Mouse (Mus musculus) midbrain, embryonic 15.5 days (tissue): ENCODE results near the gene Ap5m1. TPM values are rescaled to one million over a fixed set of nuclear protein-coding genes. Genes with fewer than 3 reads are reported as not detected.

Experiments used
- ATAC-seq: fragments of 200-750 bp; cut with Nextera tagmentation; replicated peaks from 2 replicates; pipeline ENCODE4 v1.8.0; 2017; ENCODE audit warnings: moderate TSS enrichment
- H3K27ac ChIP-seq: fragments of 300-500 bp; sonication (generic); 2 replicates; pipeline ENCODE4 v1.5.1; 2015; ENCODE audit warnings: mild to moderate bottlenecking, inconsistent platforms
- H3K27me3 ChIP-seq: fragments of 300-500 bp; sonication (generic); replicated peaks from 2 replicates; pipeline ENCODE4 v1.6.1; 2015; ENCODE audit warnings: inconsistent platforms
- H3K36me3 ChIP-seq: fragments of 300-500 bp; sonication (generic); replicated peaks from 2 replicates; pipeline ENCODE4 v1.6.1; 2015; ENCODE audit warnings: inconsistent platforms
- H3K4me1 ChIP-seq: fragments of 300-500 bp; sonication (generic); 2 replicates; pipeline ENCODE4 v1.6.1; 2015; ENCODE audit warnings: inconsistent platforms
- H3K4me2 ChIP-seq: fragments of 300-500 bp; sonication (generic); 2 replicates; pipeline ENCODE4 v1.6.1; 2015; ENCODE audit warnings: inconsistent platforms, mild to moderate bottlenecking, moderate library complexity
- H3K4me3 ChIP-seq: fragments of 300-500 bp; sonication (generic); 2 replicates; pipeline ENCODE4 v1.5.1; 2015; ENCODE audit warnings: mild to moderate bottlenecking, inconsistent platforms
- H3K9ac ChIP-seq: fragments of 300-500 bp; sonication (generic); 2 replicates; pipeline ENCODE4 v1.6.1; 2015; ENCODE audit warnings: mild to moderate bottlenecking, inconsistent platforms
- H3K9me3 ChIP-seq: fragments of 300-500 bp; sonication (generic); 2 replicates; pipeline ENCODE4 v1.6.1; 2016; ENCODE audit warnings: inconsistent platforms
- WGBS: fragments of 180-500 bp; shearing (Covaris S2); methylation state at CpG from one replicate; pipeline ENCODE4 v1.1.7; 2015; ENCODE audit warnings: mixed read lengths; 5-methylcytosine and 5-hydroxymethylcytosine counted together
- polyA plus RNA-seq: library from polyadenylated mRNA; unstranded; fragments of >200 nt; fragmentation: Nextera tagmentation; extraction: Ambion mirVana; gene quantifications from 2 replicates; pipeline ENCODE4 v1.2.1, GENCODE M21; 2015

Ap5m1 gene
- 19.0 and 22.2 TPM in 2 replicates for polyA plus RNA-seq

DNA sequence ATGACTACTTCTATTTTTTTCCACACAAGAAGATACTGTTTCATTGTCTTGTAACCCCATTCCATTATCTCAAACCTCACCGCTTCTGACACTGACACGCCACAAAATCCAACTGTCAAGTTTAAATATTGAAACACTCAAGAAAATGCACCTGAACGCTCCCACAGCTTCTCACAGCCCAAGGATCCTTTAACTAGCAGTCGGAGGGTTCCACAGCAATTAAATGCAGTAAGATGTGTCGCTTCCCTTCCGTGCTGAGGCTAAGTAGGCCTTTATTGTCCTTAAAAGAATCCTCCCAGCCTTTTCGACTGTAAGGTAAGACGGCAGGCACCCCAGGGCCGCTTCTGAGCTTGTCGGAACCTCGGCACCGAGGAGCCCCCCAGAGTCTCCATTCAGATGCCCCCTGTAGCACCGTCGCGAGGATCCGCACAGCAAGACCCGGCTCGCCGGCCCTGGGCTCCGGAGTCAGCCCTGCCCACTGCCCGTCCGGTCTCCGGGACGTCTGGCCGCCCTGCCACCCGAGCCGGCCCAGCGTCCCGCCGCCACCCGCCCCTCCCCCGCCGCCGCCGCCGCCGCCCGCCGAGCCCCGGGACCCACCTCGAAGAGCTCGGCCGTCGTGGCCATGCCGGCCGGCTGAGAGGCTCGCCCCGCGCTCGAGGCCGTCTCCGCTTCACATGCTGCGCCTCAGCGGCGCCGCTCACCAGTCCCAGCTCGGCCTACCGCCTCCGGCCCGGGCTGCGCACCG lies at the start of gene Ap5m1:
Gene Ap5m1 (plus strand): TSS at position 569 of the 745 bp plus-strand sequence.
- peak within 1 kb of the TSS; percentile 87 for H3K4me3 ChIP-seq
- peak; percentile 71 for ATAC-seq
- peaks cover 25% of the 10 kb centered on the region for H3K4me1 ChIP-seq
- H3K27me3 ChIP-seq = no peaks in the 10 kb centered on the region
- under 1% methylated on average over 49 of the region's 62 CpGs for WGBS
- H3K36me3 ChIP-seq = no peaks in the 10 kb centered on the region
- peak within 1 kb of the TSS; percentile 93 for H3K9ac ChIP-seq
- H3K27ac ChIP-seq = peak within 1 kb of the TSS; percentile 98
- no peaks in the 10 kb centered on the region for H3K9me3 ChIP-seq
- peak within 1 kb of the TSS; percentile 77 for H3K4me2 ChIP-seq

DNA sequence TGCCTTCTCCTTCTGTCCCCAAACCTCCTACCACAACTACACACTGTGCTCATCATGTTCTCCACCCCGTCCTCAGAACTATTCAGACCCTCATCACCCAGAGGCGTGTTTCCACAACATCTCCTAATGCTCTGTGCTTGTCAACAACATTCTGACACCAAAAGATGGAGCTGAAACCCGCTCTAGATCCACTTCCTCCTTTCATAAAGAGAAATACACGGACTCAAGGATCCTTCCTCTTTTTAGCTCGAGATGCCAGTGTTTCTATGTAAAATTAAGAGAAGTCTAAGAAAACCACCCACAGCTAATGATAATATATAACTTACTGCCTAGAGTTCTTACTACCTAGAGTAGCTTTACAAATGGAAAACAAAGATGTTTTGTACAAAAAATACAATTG lies 46.1 kb upstream of the Ap5m1 start:
- 96% methylated on average over 5 of the region's 5 CpGs for WGBS
- no peaks in the 10 kb centered on the region for H3K27me3 ChIP-seq
- no peak overlapping the region for H3K9ac ChIP-seq
- H3K9me3 ChIP-seq = no peaks in the 10 kb centered on the region
- no peak overlapping the region for H3K27ac ChIP-seq
- H3K4me3 ChIP-seq = no peak overlapping the region
- H3K36me3 ChIP-seq = peaks cover 11% of the 10 kb centered on the region
- H3K4me2 ChIP-seq = no peak overlapping the region
- no peaks in the 10 kb centered on the region for H3K4me1 ChIP-seq
- no peak for ATAC-seq

DNA sequence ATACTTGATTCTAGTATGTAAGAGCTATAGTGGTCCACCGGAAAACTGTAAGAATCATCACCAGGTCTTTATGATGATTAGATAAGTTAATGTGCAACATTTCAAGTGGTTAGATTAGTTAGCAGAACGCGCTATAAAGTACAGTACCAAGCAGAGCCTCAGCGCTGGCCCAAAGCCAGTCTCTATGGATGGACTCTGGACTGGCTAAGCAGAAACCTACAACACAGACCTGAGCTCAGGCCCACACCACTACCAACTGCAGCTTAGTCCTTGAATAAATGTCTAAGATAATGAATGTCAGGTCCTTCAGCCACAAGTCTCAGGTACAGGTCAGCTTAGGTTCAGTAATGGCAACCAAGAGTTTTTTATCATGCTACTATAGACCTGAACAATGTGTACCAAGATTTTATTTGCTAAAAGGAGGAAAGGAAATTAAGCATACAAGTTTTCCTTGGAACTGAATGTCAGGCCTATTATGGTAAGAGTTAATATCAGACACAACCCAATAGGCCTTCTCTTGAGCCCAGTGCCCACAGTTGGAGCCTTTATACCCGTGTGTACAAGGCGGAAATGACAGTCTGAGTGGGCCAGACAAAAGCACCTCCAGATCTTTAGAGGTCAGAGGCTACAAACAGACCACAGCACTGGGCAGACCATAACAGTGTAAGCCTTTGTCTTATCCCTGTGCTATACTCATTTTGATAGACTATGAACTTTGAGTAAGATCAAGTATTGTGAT lies 38.7 kb upstream of the Ap5m1 start:
- no peak overlapping the region for H3K9ac ChIP-seq
- whole genome bisulfite sequencing = 91% methylated on average over 6 of the region's 6 CpGs
- H3K4me2 ChIP-seq = no peak overlapping the region
- no peak overlapping the region for H3K4me3 ChIP-seq
- 0 out of 2 replicates have a peak, but pooled peaks have one; percentile 30 for ATAC-seq
- H3K9me3 ChIP-seq = no peaks in the 10 kb centered on the region
- no peaks in the 10 kb centered on the region for H3K4me1 ChIP-seq
- H3K27ac ChIP-seq = no peak overlapping the region
- H3K27me3 ChIP-seq = no peaks in the 10 kb centered on the region
- H3K36me3 ChIP-seq = peaks cover 6% of the 10 kb centered on the region; the same call in 1 of the 2 replicates

DNA sequence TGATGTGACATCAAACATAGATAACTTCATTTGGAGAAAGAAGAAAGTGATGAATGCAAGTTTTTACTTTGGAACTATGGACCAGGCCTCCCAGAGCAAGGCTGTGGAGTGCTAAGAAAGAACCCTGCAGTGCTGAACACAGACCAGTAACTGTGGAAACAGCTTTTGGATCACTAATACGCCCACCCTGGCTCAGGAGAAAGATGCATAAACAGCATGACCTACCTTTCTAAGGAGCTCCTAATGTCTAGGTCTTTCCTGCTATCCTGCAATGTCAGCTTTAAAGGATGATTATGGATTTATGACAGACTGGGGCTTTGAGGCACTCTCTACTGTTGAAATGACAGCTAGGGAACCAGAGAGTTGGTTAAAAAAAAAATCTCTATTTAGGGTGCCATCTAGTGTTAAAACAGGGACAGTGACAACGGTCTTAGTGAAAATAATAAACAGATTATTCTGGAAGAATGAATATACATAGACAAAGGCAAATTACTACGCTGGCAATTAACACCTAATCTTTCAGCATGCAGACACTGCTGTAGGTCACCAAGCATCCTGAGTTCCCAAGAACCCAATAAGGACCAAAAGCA lies 38.0 kb upstream of the Ap5m1 start:
- H3K27ac ChIP-seq = no peak overlapping the region
- no peak overlapping the region for H3K4me3 ChIP-seq
- no peak overlapping the region for H3K9ac ChIP-seq
- no peaks in the 10 kb centered on the region for H3K27me3 ChIP-seq
- no peak overlapping the region for H3K4me2 ChIP-seq
- H3K36me3 ChIP-seq = peaks cover 9% of the 10 kb centered on the region; the same call in 1 of the 2 replicates
- H3K4me1 ChIP-seq = no peaks in the 10 kb centered on the region
- no peaks in the 10 kb centered on the region for H3K9me3 ChIP-seq
- WGBS = 65% methylated on average over 3 of the region's 3 CpGs
- ATAC-seq = 0 out of 2 replicates have a peak, but pooled peaks have one; percentile 52

DNA sequence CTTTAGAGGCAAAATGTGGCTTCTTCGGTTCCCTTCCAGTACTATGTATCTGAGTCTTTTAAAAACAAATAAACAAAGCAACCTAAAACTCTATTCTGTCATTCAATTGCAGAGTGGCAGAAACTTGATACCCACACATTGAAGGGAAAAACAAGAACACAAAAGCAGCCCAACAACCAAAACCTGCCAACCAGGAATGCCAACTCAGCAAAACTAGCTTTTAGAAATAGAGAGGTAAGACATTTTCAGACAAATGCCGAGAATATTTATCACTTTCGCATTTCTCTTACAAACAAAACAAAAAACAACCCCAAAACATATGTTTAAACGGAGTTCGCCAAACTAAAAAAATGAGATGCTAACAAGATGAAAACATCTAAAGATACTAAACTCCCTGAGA lies 36.9 kb upstream of the Ap5m1 start:
- H3K4me3 ChIP-seq = no peak overlapping the region
- H3K27me3 ChIP-seq = no peaks in the 10 kb centered on the region
- no peaks in the 10 kb centered on the region for H3K9me3 ChIP-seq
- H3K36me3 ChIP-seq = peaks cover 13% of the 10 kb centered on the region; the same call in 1 of the 2 replicates
- H3K9ac ChIP-seq = no peak overlapping the region
- no peak overlapping the region for H3K4me2 ChIP-seq
- no peak for ATAC-seq
- H3K4me1 ChIP-seq = no peaks in the 10 kb centered on the region
- H3K27ac ChIP-seq = no peak overlapping the region
- 94% methylated on average over 5 of the region's 5 CpGs for WGBS

DNA sequence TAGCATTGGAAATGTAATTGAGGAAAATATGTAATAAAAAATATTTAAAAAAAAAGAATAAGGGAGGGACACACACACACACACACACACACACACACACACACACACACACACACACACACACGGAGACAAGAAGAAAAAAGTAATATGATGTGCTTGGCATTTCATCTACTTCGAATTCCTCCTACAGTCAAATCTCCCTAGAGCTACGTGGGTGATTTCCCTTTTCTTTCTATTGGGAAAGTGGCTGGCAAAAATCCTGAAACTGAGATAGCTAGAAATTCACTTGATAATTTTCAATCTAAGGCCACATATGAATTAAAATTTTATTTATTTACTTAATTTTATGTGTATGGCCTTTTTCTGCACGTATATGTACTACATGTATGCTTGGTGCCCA lies 20.3 kb upstream of the Ap5m1 start:
- no peak overlapping the region for H3K27ac ChIP-seq

DNA sequence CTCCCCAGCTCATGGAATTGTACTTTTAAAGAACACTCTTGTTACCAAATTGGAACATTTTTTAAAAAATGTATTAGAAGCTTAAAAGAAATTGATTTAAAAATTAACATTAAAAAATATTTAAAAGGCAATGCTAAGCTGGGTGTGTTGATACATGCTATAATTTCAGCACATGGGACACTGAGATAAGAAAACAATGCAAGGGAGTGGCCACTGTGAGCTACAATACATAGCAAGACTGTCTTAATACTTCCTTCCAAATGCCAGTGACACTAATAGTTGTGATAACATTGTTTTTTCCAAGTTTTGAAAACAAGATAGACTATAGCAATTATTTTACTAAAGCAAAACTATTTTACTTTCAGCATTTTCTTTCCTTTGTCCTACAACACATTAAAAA lies 16.4 kb upstream of the Ap5m1 start:
- no peak overlapping the region for H3K4me3 ChIP-seq
- H3K9ac ChIP-seq = no peak overlapping the region
- no peaks in the 10 kb centered on the region for H3K4me1 ChIP-seq
- no peak overlapping the region for H3K4me2 ChIP-seq
- no peak overlapping the region for H3K27ac ChIP-seq
- ATAC-seq = no peak
- H3K27me3 ChIP-seq = no peaks in the 10 kb centered on the region
- H3K9me3 ChIP-seq = no peaks in the 10 kb centered on the region
- no peaks in the 10 kb centered on the region for H3K36me3 ChIP-seq

More for the DNA sequence above, 20.3 kb upstream of the Ap5m1 start:
- no peak overlapping the region for H3K4me3 ChIP-seq
- H3K27me3 ChIP-seq = no peaks in the 10 kb centered on the region
- no peak overlapping the region for H3K4me2 ChIP-seq
- no peaks in the 10 kb centered on the region for H3K4me1 ChIP-seq
- no peaks in the 10 kb centered on the region for H3K9me3 ChIP-seq
- H3K36me3 ChIP-seq = no peaks in the 10 kb centered on the region
- ATAC-seq = no peak
- H3K9ac ChIP-seq = no peak overlapping the region
- WGBS = 96% methylated on average over 3 of the region's 4 CpGs

DNA sequence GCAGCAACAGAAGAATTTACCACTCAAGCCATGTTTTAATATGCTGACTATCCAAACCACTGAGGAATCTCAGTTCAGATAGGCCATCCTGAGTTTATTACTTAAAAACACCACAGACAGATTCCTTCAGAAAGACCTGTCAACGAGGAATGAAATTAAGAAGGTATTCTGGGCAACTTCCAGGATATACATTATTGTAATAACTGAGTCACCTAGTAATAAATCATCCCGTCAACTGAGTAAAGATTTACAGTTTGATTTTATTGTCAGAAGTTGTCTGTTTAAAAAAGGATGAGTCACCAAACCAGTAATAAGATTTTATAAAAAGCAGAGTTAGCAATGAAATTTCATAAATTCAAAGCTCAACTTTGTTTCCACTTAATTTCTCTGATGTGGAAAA lies 2.1 kb upstream of the Ap5m1 start:
- no peak overlapping the region for H3K9ac ChIP-seq
- WGBS = 73% methylated on average over 2 of the region's 2 CpGs
- no peaks in the 10 kb centered on the region for H3K36me3 ChIP-seq
- no peak overlapping the region for H3K4me2 ChIP-seq
- no peaks in the 10 kb centered on the region for H3K9me3 ChIP-seq
- H3K27me3 ChIP-seq = no peaks in the 10 kb centered on the region
- no peak for ATAC-seq
- H3K27ac ChIP-seq = no peak overlapping the region
- no peak overlapping the region for H3K4me3 ChIP-seq
- H3K4me1 ChIP-seq = peaks cover 25% of the 10 kb centered on the region

DNA sequence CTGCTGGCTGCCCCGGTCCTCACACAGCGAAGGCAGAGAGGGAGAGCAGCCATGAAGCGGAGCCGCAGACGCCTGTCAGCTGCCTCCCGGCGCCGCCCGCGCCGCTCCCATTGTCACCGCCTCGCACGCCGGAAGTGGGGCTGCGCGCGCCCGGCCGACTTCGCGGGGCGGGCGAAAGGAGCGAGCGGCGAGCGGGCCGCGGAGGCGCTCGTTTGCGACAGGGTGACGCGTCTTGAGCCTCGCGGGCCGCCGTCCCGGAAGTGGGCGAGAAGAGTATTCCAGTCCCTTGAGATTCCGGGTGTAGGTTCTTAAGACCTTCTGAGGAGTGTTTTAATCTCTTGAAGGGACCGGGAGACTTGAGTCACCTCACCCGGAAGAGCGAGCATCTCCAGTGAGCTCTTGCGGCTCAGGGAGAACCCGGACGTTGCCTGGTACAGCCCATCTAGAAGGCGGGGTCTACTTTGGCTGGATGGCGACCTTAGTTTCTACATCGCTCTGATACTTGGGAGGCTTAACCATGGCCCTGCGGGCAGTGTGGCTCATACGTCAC lies 452 bp downstream of the Ap5m1 start, which contains the start of gene Exoc5:
Gene Exoc5 (minus strand): TSS at position 380 of the 550 bp plus-strand sequence.
- H3K9me3 ChIP-seq = no peaks in the 10 kb centered on the region
- ATAC-seq = peak; percentile 97
- H3K36me3 ChIP-seq = no peaks in the 10 kb centered on the region
- H3K27ac ChIP-seq = peak within 1 kb of the TSS; percentile 98
- under 1% methylated on average over 52 of the region's 53 CpGs for WGBS
- peak within 1 kb of the TSS; percentile 77 for H3K4me2 ChIP-seq
- peak within 1 kb of the TSS; percentile 93 for H3K9ac ChIP-seq
- peaks cover 25% of the 10 kb centered on the region for H3K4me1 ChIP-seq
- no peaks in the 10 kb centered on the region for H3K27me3 ChIP-seq
- peak within 1 kb of the TSS; percentile 87 for H3K4me3 ChIP-seq

DNA sequence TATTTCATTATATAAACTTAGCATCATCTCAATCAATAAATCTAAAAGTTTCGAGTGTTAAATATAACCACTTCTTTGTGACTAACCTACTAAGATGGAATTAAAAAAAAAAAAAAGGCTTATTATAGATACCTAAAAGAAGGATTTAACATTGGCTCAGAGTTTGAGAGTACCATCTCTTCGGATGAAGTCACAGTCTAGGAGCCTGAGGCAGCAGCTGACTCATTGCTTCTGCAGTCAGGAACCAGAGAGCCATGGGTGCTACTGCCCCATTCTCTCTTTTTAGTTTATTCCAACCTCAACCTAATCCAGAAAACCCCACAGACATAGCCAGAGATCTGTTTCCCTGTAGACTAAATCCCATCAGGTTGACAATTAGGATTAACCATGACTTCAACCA lies 6.9 kb downstream of the Ap5m1 start:
- Histone ChIP-seq H3K27me3 (no peaks in the 10 kb centered on the region), H3K27ac (no peak overlapping the region), H3K4me1 (peaks cover 3% of the 10 kb centered on the region), H3K4me3 (no peak overlapping the region), H3K36me3 (peaks cover 7% of the 10 kb centered on the region), H3K4me2 (no peak overlapping the region), H3K9me3 (no peaks in the 10 kb centered on the region), H3K9ac (no peak overlapping the region)
- ATAC-seq = no peak
- 97% methylated on average over 2 of the region's 2 CpGs for WGBS

DNA sequence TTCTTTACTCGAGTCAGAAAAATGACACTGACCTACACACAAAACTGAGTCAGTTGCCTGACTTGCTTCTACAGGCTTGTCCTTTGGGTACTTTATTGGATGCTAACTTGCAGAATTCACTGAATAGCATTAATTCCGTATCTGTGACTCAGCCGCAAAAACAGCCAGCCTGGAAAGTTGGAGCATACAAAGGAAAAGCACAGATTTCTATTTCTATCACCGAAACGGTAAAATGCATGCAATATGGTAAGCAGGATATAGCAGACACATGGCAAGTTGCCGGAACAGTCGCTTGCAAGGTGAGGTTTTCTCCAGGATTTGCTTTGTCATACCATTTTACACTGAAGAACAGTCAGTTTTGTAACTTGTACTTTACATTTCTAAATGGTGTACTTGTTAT lies 8.0 kb downstream of the Ap5m1 start:
- Histone ChIP-seq H3K36me3 (peaks cover 7% of the 10 kb centered on the region), H3K4me2 (no peak overlapping the region), H3K4me1 (no peaks in the 10 kb centered on the region), H3K4me3 (no peak overlapping the region), H3K9me3 (no peaks in the 10 kb centered on the region), H3K27me3 (no peaks in the 10 kb centered on the region), H3K27ac (no peak overlapping the region), H3K9ac (no peak overlapping the region)
- WGBS = 94% methylated on average over 7 of the region's 7 CpGs
- no peak for ATAC-seq

DNA sequence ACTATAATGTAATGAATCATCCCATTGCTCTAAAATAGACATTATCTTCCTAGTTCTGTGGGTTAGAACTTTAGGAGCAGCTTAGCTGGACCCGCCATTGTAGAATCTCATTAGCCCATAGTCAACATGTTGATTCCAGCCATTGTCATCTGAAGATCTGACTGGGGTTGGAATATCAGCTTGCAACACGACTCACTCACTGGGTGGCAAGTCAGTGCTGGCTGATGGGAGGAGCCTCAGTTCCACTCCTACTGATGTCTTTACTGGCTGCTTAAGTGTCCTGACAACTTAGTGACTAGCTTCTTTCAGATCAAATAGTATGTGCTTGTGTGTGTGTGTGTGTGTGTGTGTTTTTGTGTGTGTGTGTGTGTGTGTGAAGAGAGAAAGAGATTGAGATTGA lies 8.5 kb downstream of the Ap5m1 start:
- H3K9me3 ChIP-seq = no peaks in the 10 kb centered on the region
- no peak overlapping the region for H3K4me2 ChIP-seq
- WGBS = 68% methylated on average over 2 of the region's 2 CpGs
- ATAC-seq = no peak
- no peaks in the 10 kb centered on the region for H3K4me1 ChIP-seq
- no peaks in the 10 kb centered on the region for H3K27me3 ChIP-seq
- H3K9ac ChIP-seq = no peak overlapping the region
- H3K4me3 ChIP-seq = no peak overlapping the region
- H3K36me3 ChIP-seq = peaks cover 10% of the 10 kb centered on the region
- H3K27ac ChIP-seq = no peak overlapping the region
